Mouse (Mus musculus): ENCODE measurements at regions not wholly inside any gene's neighbourhood (a gene's known extent, or its start where the extent isn't known, plus 50 kb on each side); places are given as distances from the start of the nearest gene placed in this dataset.

GRCm38 (mm10) chr19:14802909-14803650 lies 205.2 kb upstream of the Tle4 start:
- no peak for DNase-seq
- intact Hi-C loops (cut with DNase I) = no loop called here

GRCm38 (mm10) chr19:14801669-14802068 lies 203.8 kb upstream of the Tle4 start:
- intact Hi-C loops (cut with DNase I) = no loop called here
- DNase-seq = no peak

- DNase-seq = no peak
- intact Hi-C loops (cut with DNase I) = no loop called here
These were observed 201.2 kb upstream of the Tle4 start for GRCm38 (mm10) chr19:14799002-14799401.

- no peak for DNase-seq
- intact Hi-C loops (cut with DNase I) = no loop called here
These were observed 200.6 kb upstream of the Tle4 start for GRCm38 (mm10) chr19:14798417-14798816.

GRCm38 (mm10) chr19:14795910-14796309 lies 198.1 kb upstream of the Tle4 start:
- intact Hi-C loops (cut with DNase I) = no loop called here

GRCm38 (mm10) chr19:14789992-14790391 lies 192.1 kb upstream of the Tle4 start:
- no peak for DNase-seq
- intact Hi-C loops (cut with DNase I) = no loop called here

More at GRCm38 (mm10) chr19:14795910-14796309, 198.1 kb upstream of the Tle4 start:
- DNase-seq = no peak

- intact Hi-C loops (cut with DNase I) = no loop called here
- DNase-seq = no peak
These were observed 190.8 kb upstream of the Tle4 start for GRCm38 (mm10) chr19:14788630-14789029.

- intact Hi-C loops (cut with DNase I) = no loop called here
- DNase-seq = no peak
These were observed 189.0 kb upstream of the Tle4 start for GRCm38 (mm10) chr19:14786868-14787267.

GRCm38 (mm10) chr19:14785661-14786060 lies 187.8 kb upstream of the Tle4 start:
- intact Hi-C loops (cut with DNase I) = no loop called here
- no peak for DNase-seq

GRCm38 (mm10) chr19:14777709-14778108 lies 179.9 kb upstream of the Tle4 start:
- intact Hi-C loops (cut with DNase I) = no loop called here
- DNase-seq = no peak

- no peak for DNase-seq
- intact Hi-C loops (cut with DNase I) = no loop called here
These were observed 179.3 kb upstream of the Tle4 start for GRCm38 (mm10) chr19:14777198-14777597.

GRCm38 (mm10) chr19:14776791-14777190 lies 178.9 kb upstream of the Tle4 start:
- no peak for DNase-seq
- intact Hi-C loops (cut with DNase I) = no loop called here

GRCm38 (mm10) chr19:14772794-14773193 lies 174.9 kb upstream of the Tle4 start:
- DNase-seq = no peak
- intact Hi-C loops (cut with DNase I) = no loop called here

- DNase-seq = no peak
- intact Hi-C loops (cut with DNase I) = no loop called here
These were observed 154.8 kb upstream of the Tle4 start for GRCm38 (mm10) chr19:14752646-14753045.

GRCm38 (mm10) chr19:14742361-14742760 lies 144.5 kb upstream of the Tle4 start:
- no peak for DNase-seq
- intact Hi-C loops (cut with DNase I) = no loop called here

GRCm38 (mm10) chr19:14740936-14741335 lies 143.1 kb upstream of the Tle4 start:
- no peak for DNase-seq
- intact Hi-C loops (cut with DNase I) = no loop called here

GRCm38 (mm10) chr19:14740139-14740538 lies 142.3 kb upstream of the Tle4 start:
- intact Hi-C loops (cut with DNase I) = no loop called here

GRCm38 (mm10) chr19:14736514-14736913 lies 138.7 kb upstream of the Tle4 start:
- intact Hi-C loops (cut with DNase I) = no loop called here
- no peak for DNase-seq

More at GRCm38 (mm10) chr19:14740139-14740538, 142.3 kb upstream of the Tle4 start:
- DNase-seq = no peak

GRCm38 (mm10) chr19:14725329-14725728 lies 127.5 kb upstream of the Tle4 start:
- intact Hi-C loops (cut with DNase I) = no loop called here
- no peak for DNase-seq

GRCm38 (mm10) chr19:14724637-14725036 lies 126.8 kb upstream of the Tle4 start:
- intact Hi-C loops (cut with DNase I) = no loop called here
- DNase-seq = no peak

- intact Hi-C loops (cut with DNase I) = no loop called here
These were observed 107.9 kb upstream of the Tle4 start for GRCm38 (mm10) chr19:14705791-14706190.

GRCm38 (mm10) chr19:14701116-14701515 lies 103.3 kb upstream of the Tle4 start:
- intact Hi-C loops (cut with DNase I) = no loop called here
- DNase-seq = no peak

More at GRCm38 (mm10) chr19:14705791-14706190, 107.9 kb upstream of the Tle4 start:
- DNase-seq = no peak

GRCm38 (mm10) chr19:14695369-14695768 lies 97.5 kb upstream of the Tle4 start:
- intact Hi-C loops (cut with DNase I) = no loop called here
- DNase-seq = no peak
